Mouse (Mus musculus) E14TG2a.4 (cell line): ENCODE results near the gene Dnase1l3.

Experiments
- H3K27me3 ChIP-seq: 2 replicates; pipeline ENCODE4 v1.6.1; 2014; ENCODE audit warnings: low read length, control low read depth; ENCODE audit not compliant: insufficient read depth
- H3K36me3 ChIP-seq: 2 replicates; pipeline ENCODE4 v1.6.1; 2014; ENCODE audit warnings: low read length, control low read depth; ENCODE audit not compliant: insufficient read depth
- H3K4me1 ChIP-seq: replicated peaks from 2 replicates; pipeline ENCODE4 v1.6.1; 2014; ENCODE audit warnings: low read depth, low read length, control low read depth
- H3K4me3 ChIP-seq: replicated peaks from 2 replicates; pipeline ENCODE4 v1.5.1; 2014; ENCODE audit warnings: mild to moderate bottlenecking, low read length
- H3K9me3 ChIP-seq: 2 replicates; pipeline ENCODE4 v1.6.1; 2014; ENCODE audit warnings: low read length, control low read depth
- CTCF ChIP-seq: conservative IDR thresholded peaks from 2 replicates; pipeline ENCODE4 v1.5.1; 2014; ENCODE audit warnings: low read length
- NANOG ChIP-seq: IDR thresholded peaks from 2 replicates; pipeline ENCODE4 v1.6.1; 2014; ENCODE audit warnings: borderline replicate concordance, low read length, mixed read lengths
- POU5F1 ChIP-seq: IDR thresholded peaks from 2 replicates; pipeline ENCODE4 v1.6.1; 2014; ENCODE audit warnings: low read length, borderline replicate concordance

Dnase1l3 gene

DNA sequence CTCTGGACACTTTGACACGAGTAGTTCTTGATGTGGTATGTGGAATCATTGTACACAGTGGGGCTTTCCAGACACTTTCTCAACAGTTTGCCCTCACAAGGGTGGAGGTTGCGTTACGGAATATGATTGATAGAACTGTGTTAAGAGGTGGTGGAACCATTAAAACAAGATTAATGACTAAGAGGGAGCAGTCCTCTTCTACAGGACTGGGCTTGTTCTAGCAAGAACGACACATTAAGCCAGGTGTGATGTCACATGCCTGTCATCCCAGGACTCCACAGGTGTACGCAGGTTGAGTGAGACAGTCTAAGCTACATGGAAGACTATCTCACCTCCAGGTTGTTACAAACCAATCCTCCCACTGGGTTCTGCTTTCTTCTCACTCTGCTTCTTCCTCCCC is 5.1 kb upstream of the Dnase1l3 start:
- Histone ChIP-seq H3K9me3 (peaks cover 8% of the 10 kb centered on the region), H3K27me3 (peaks cover 58% of the 10 kb centered on the region), H3K4me3 (no peak overlapping the region), H3K4me1 (peaks cover 43% of the 10 kb centered on the region), H3K36me3 (no peaks in the 10 kb centered on the region)
- TF ChIP-seq NANOG (no peak), CTCF (no peak), POU5F1 (no peak)

DNA sequence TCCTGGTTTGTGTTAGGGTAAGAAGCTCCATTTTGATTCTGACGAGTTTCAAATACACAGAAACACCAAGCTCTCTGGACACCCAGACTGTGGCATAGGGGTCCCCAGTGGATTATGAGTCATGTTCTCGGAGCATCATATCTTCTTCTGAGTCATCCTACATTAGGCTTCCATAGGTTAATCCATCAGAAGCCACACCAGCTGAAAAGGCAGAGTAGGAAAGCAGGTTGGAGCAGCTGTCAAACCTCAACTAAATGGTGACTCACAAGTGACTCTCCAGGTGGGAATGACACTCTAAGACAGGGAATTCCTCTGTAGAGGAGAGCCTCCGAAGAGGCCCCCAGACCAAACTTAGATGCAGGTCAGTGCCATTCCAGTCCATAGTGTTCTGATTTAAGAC is 4.7 kb upstream of the Dnase1l3 start:
- H3K27me3 ChIP-seq, result peaks cover 54% of the 10 kb centered on the region
- no peaks in the 10 kb centered on the region for H3K36me3 ChIP-seq
- peaks cover 44% of the 10 kb centered on the region for H3K4me1 ChIP-seq
- TF ChIP-seq CTCF, result no peak
- TF ChIP-seq POU5F1, result no peak
- no peak for TF ChIP-seq NANOG
- H3K9me3 ChIP-seq, result peaks cover 4% of the 10 kb centered on the region
- no peak overlapping the region for H3K4me3 ChIP-seq

DNA sequence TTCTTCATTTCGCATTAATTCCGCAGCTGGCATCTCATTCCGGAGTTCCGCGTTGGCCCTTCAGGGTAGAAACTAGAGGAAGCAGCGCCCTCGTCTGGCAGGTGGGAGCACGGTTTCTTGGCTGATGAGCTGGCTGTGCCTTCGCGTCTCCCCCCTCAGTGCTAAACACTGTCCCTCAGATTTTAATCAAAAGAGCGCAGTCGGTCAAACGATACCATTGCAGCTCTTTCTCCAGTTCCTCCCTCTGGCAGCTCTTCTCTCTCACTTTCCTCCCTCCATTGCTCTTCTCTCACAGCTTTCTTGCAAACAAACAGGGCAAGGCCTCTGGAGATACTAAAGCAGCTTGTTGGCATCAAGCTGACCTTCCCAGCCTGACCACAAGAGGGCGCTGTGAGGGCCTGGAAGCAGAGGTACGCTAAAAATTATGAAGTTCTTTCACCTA is 2.9 kb upstream of the Dnase1l3 start:
- peaks cover 28% of the 10 kb centered on the region for H3K4me1 ChIP-seq
- H3K36me3 ChIP-seq, result no peaks in the 10 kb centered on the region
- H3K27me3 ChIP-seq, result peaks cover 37% of the 10 kb centered on the region
- H3K9me3 ChIP-seq, result no peaks in the 10 kb centered on the region
- H3K4me3 ChIP-seq, result 0 out of 2 replicates have a peak overlapping the region, but pooled peaks have one; percentile 8
- TF ChIP-seq CTCF (peak; percentile 88), NANOG (no peak)

DNA sequence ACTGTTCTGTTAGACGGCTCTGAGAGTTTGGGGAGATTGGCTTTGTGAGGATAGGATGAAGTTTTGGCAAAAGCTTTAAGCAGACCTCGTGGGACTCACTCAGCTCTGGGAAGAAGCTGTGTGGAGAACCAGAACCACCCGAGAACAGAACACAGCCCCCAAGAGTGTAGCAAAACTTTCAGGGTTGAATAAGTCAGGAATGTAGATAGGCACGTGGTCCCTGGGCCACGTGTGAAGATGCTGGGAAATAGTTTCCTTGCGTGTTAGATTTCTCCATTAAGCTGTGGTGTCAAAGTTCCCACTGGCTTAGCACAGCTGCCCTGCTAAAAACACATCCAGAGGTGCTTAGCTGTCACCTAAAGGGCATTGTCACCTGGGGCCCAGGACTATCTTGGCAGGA is 2.2 kb downstream of the Dnase1l3 start:
- Histone ChIP-seq H3K4me3 (no peak overlapping the region), H3K27me3 (peaks cover 11% of the 10 kb centered on the region; the same call in 1 of the 2 replicates), H3K4me1 (peaks cover 12% of the 10 kb centered on the region), H3K9me3 (no peaks in the 10 kb centered on the region), H3K36me3 (no peaks in the 10 kb centered on the region)
- no peak for TF ChIP-seq NANOG
- no peak for TF ChIP-seq CTCF
- no peak for TF ChIP-seq POU5F1

DNA sequence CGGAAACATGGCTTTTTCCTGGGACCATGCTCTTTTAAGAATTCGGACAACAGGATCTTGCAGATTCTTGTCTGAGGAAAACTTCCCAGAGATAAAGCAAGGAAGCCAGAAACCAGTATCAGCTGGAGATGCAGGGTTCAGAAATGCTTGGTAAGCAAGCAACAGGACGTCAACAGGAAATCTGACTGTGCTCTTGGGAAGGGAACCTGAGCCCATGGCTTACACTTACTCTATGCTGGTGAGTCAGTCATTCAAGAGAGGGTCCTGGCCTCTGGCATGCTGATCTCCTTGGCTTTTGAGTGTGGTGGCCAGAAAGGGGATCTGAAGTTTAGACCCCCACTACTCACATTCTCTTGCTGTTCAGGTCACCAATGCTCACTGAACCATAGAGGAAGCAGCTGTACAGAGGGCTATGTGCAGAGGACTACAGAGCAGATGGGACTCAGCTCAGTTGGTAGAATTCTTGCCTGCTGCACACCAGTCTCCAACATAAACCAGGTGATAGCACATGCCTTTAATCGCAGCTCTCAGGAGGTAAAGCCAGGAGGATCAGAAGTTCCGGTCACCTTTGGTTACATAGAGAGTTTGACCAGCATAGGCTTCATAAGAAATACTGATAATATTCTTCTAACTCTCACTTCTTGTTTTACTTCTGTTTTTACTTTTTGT is 3.1 kb downstream of the Dnase1l3 start:
- Histone ChIP-seq H3K4me3 (no peak overlapping the region), H3K4me1 (peaks cover 6% of the 10 kb centered on the region), H3K36me3 (no peaks in the 10 kb centered on the region), H3K9me3 (no peaks in the 10 kb centered on the region), H3K27me3 (peaks cover 11% of the 10 kb centered on the region; the same call in 1 of the 2 replicates)
- TF ChIP-seq NANOG (no peak), CTCF (no peak), POU5F1 (no peak)

DNA sequence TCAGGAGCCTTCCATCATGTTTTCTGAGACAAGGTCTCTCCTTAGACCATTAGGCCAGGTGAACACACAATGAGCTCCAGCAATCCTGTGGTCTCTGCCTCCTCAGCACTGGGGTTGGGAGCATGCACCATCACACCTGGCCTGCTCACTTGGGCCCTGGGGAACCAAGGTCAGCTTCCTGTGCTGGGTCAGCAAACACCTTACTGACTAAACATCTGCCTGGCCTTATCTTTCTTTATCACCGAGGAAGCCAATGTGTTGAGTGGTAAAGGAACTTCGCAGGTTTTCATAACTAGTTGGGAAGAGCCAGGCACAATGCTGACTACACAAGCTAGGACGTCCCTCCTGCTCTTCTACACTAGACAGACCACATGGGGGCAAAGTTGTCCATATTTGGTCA is 4.4 kb downstream of the Dnase1l3 start:
- Histone ChIP-seq H3K4me3 (no peak overlapping the region), H3K4me1 (peaks cover 6% of the 10 kb centered on the region), H3K36me3 (no peaks in the 10 kb centered on the region), H3K27me3 (peaks cover 8% of the 10 kb centered on the region; the same call in 1 of the 2 replicates), H3K9me3 (no peaks in the 10 kb centered on the region)
- TF ChIP-seq POU5F1 (no peak), NANOG (no peak), CTCF (no peak)

DNA sequence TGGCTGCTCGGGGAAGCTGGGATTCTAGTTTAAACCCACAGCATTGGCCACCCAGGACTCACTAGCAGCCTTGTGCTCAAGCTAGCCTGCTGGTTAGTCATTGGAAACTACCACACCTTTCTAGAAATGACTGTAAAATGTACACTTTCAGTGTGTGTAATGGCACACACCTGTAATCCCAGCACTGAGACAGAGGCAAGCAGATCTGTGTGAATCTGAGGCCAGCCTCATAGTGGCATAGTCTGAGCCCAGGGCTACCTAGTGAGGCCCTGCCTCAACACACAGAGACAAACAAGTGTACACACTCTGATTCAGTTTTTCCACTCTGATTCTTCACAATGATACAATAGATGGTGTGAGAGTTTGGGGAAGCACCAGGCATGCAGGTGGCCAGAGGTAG is 5.0 kb downstream of the Dnase1l3 start:
- H3K4me1 ChIP-seq, result peaks cover under 1% of the 10 kb centered on the region
- no peaks in the 10 kb centered on the region for H3K9me3 ChIP-seq
- TF ChIP-seq NANOG (no peak), POU5F1 (no peak), CTCF (no peak)
- H3K4me3 ChIP-seq, result no peak overlapping the region
- no peaks in the 10 kb centered on the region for H3K36me3 ChIP-seq
- peaks cover 8% of the 10 kb centered on the region; the same call in 1 of the 2 replicates for H3K27me3 ChIP-seq

DNA sequence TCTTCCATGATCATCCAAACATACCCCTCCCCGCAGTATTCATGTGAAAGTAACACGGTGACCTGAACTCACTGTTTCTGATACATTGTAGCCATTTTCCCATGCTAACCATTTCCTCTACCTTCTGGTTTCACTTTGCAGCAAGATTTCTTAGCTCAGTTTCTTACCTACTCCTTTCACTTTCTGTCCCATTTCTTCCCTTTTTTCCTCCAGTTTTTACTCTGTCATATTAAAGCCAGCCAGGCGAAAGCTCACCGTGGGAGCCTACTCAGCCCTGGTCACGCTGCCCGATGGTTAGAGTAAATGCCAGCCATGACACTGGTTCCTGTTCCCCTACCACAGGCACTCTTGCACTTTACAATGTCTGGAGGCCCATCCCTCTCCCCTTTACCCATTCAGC is 7.5 kb downstream of the Dnase1l3 start:
- Histone ChIP-seq H3K4me3 (no peak overlapping the region), H3K4me1 (no peaks in the 10 kb centered on the region), H3K36me3 (no peaks in the 10 kb centered on the region), H3K27me3 (peaks cover 8% of the 10 kb centered on the region; the same call in 1 of the 2 replicates), H3K9me3 (no peaks in the 10 kb centered on the region)
- TF ChIP-seq POU5F1 (no peak), NANOG (no peak), CTCF (no peak)

DNA sequence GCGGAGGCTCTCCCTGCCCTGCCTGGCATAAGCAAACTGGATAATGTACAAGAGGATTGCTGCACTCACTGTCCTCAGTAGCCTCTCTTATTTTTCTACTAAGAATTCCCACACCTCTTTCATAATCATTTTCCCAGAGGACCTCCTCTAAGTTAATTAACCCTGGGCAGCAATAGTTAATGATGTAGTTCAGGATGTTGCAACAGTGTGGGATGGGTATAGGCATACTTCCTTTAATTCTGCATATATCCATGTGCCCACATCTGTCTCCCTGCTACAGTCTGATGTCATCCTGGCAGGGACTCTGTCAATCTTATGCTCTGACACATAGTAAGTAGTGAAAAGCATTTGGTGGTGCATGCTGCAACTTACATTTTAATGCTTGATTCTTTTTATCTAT is 13.1 kb downstream of the Dnase1l3 start:
- Histone ChIP-seq H3K9me3 (no peaks in the 10 kb centered on the region), H3K36me3 (no peaks in the 10 kb centered on the region), H3K4me3 (no peak overlapping the region), H3K4me1 (no peaks in the 10 kb centered on the region), H3K27me3 (no peaks in the 10 kb centered on the region)
- TF ChIP-seq POU5F1 (no peak), NANOG (no peak), CTCF (no peak)
